In the genomic region with DNA sequence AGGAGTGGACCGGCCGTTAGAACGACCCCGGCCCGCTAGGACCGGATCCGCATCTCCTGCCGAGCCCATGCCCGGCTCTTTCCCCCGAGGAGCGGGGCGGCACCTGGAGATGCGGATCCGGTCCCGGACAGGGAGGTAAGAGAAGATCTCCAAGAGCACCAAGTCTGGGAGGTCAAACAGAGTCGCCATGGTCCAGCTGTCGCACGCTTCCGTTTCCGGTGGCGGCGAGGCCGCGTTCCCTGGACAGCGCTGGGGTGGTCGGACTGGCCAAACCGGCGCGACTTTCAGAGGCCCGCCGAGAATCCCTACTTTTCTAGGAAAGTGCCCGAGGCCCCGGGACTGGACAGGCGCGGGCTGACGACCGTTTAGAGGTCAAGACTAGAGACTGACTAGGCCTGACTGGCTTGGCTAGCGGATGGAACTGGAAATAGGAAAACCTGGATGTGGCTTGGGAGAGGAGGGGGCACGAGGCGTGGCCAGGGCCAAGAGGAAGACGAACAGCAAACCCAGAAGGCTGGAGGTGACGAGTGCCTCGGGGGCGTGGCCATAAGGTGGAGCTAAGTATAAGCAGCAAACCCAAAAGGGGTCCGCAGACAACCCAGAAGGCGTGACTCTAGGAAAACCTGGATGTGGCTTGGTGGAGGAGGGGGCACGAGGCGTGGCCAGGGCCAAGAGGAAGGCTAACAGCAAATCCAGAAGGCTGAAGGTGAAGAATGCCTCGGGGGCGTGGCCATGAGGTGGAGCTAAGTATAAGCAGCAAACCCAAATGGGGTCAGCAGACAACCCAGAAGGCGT, we compare ENCODE assay signal across 8 mouse cellular contexts. TPM values are rescaled to one million over a fixed set of nuclear protein-coding genes. Genes with fewer than 3 reads are reported as not detected.
DNase-seq lines count a peak whose midpoint lies in the region; ATAC-seq and TF ChIP-seq lines count a peak whose summit lies in the region.

A gene (plus strand): TSS at position 778 of the 795 bp plus-strand sequence.

- H3K27ac ChIP-seq in left cerebral cortex, adult 2 months = no peak within 1 kb of the TSS
- H3K27ac ChIP-seq in hindbrain, postnatal 0 days = peak within 1 kb of the TSS; percentile 86
- H3K27ac ChIP-seq in limb, embryonic 10.5 days = peak within 1 kb of the TSS; percentile 93
- H3K27ac ChIP-seq in midbrain, embryonic 11.5 days (ENCODE audit: low read depth, low read length) = peak within 1 kb of the TSS; percentile 74

- intact Hi-C loops in left cerebral cortex, adult 2 months (cut with DNase I) = loop anchor here (10.0 kb wide), 1 partner anchor 147 kb away; a partner anchor contains a TSS

- no peaks in the 10 kb centered on the region for H3K9me3 ChIP-seq in hindbrain, postnatal 0 days (ENCODE audit: low read length)
- no peaks in the 10 kb centered on the region for H3K9me3 ChIP-seq in limb, embryonic 10.5 days (replicated peaks)
- H3K9me3 ChIP-seq in midbrain, embryonic 11.5 days (ENCODE audit: control insufficient read depth, low read length) = no peaks in the 10 kb centered on the region

- H3K4me1 ChIP-seq in hindbrain, postnatal 0 days (ENCODE audit: insufficient read depth, low read length) = peaks cover 8% of the 10 kb centered on the region
- peaks cover 21% of the 10 kb centered on the region for H3K4me1 ChIP-seq in limb, embryonic 10.5 days
- peaks cover 21% of the 10 kb centered on the region for H3K4me1 ChIP-seq in midbrain, embryonic 11.5 days (ENCODE audit: control insufficient read depth, insufficient read depth, low read length)

- peak; percentile 33 to 40 for DNase-seq in left cerebral cortex, adult 2 months (ENCODE audit: extremely low spot score in 1 of 2, low spot score in 2 of 2)
- DNase-seq in left cerebral cortex, adult 11 months (ENCODE audit: low spot score) = no peak
- DNase-seq in cerebellum, postnatal 14 days = peak; percentile 84 to 91
- DNase-seq in gastrocnemius, postnatal 10 days = peak; percentile 86
- DNase-seq in hindbrain, postnatal 0 days (ENCODE audit: low spot score) = peak; percentile 96
- DNase-seq in limb, embryonic 10.5 days (ENCODE audit: low spot score) = peak; percentile 93
- peak; percentile 99 for DNase-seq in midbrain, embryonic 11.5 days (ENCODE audit: low spot score, missing footprints)
- DNase-seq in splenic B cell, adult 2 months (ENCODE audit: low read depth, low spot score) = peak; percentile 54

- 1% methylated on average over 51 of the region's 51 CpGs for WGBS in hindbrain, postnatal 0 days
- under 1% methylated on average over 51 of the region's 51 CpGs for WGBS in limb, embryonic 10.5 days
- under 1% methylated on average over 51 of the region's 51 CpGs for WGBS in midbrain, embryonic 11.5 days

- peak within 1 kb of the TSS; percentile 83 for H3K9ac ChIP-seq in hindbrain, postnatal 0 days (replicated peaks; ENCODE audit: low read length)
- peak within 1 kb of the TSS; percentile 79 for H3K9ac ChIP-seq in midbrain, embryonic 11.5 days (ENCODE audit: low read length)

- peaks cover 19% of the 10 kb centered on the region for H3K36me3 ChIP-seq in hindbrain, postnatal 0 days (ENCODE audit: insufficient read depth, low read length)
- peaks cover 39% of the 10 kb centered on the region for H3K36me3 ChIP-seq in limb, embryonic 10.5 days
- peaks cover 10% of the 10 kb centered on the region; the same call in 1 of the 2 replicates for H3K36me3 ChIP-seq in midbrain, embryonic 11.5 days (ENCODE audit: control insufficient read depth, insufficient read depth, low read length)
- H3K36me3 ChIP-seq in splenic B cell, adult 2 months (ENCODE audit: control insufficient read depth, insufficient read depth, low read length, poor library complexity, severe bottlenecking) = peaks cover 2% of the 10 kb centered on the region

- H3K27me3 ChIP-seq in hindbrain, postnatal 0 days (ENCODE audit: insufficient read depth, low read length) = no peaks in the 10 kb centered on the region
- H3K27me3 ChIP-seq in limb, embryonic 10.5 days (ENCODE audit: low read depth, poor library complexity, severe bottlenecking) = no peaks in the 10 kb centered on the region
- no peaks in the 10 kb centered on the region for H3K27me3 ChIP-seq in midbrain, embryonic 11.5 days (ENCODE audit: control insufficient read depth, insufficient read depth, low read length)
- H3K27me3 ChIP-seq in splenic B cell, adult 2 months (ENCODE audit: control insufficient read depth, insufficient read depth, low read length, poor library complexity, severe bottlenecking) = no peaks in the 10 kb centered on the region

- peak; percentile 92 for ATAC-seq in hindbrain, postnatal 0 days
- ATAC-seq in midbrain, embryonic 11.5 days (ENCODE audit: low FRiP score) = peak; percentile 88

- H3K4me2 ChIP-seq in hindbrain, postnatal 0 days (ENCODE audit: low read depth, low read length) = peak within 1 kb of the TSS; percentile 91
- peak within 1 kb of the TSS; percentile 75 for H3K4me2 ChIP-seq in midbrain, embryonic 11.5 days

- H3K4me3 ChIP-seq in left cerebral cortex, adult 2 months = peak within 1 kb of the TSS; percentile 95
- H3K4me3 ChIP-seq in hindbrain, postnatal 0 days (ENCODE audit: low read length) = peak within 1 kb of the TSS; percentile 64
- peak within 1 kb of the TSS; percentile 84 for H3K4me3 ChIP-seq in limb, embryonic 10.5 days
- peak within 1 kb of the TSS; percentile 69 for H3K4me3 ChIP-seq in midbrain, embryonic 11.5 days (ENCODE audit: low read depth, low read length)

- no peak for TF ChIP-seq CTCF in left cerebral cortex, adult 2 months (IDR thresholded peaks at IDR 0.05)
- TF ChIP-seq CTCF in hindbrain, postnatal 0 days (IDR thresholded peaks at IDR 0.05; ENCODE audit: low read depth) = no peak; the same call in 1 of the 2 replicates

RNA-seq across cellular contexts. Expression of the gene that starts here (rescaled TPM):
- 100 to 1,000 TPM; 289 to 312 TPM for total RNA-seq in left cerebral cortex, adult 2 months (2021)
- 100 to 1,000 TPM; 197 to 204 TPM for total RNA-seq in gastrocnemius, postnatal 10 days (2021)
- 169 and 274 TPM in 2 replicates for total RNA-seq in hindbrain, postnatal 0 days (2014; rRNA removed)
- polyA plus RNA-seq in hindbrain, postnatal 0 days (2015; fragmentation: Nextera tagmentation; extraction: Ambion mirVana) = 528 and 550 TPM in 2 replicates
- polyA plus RNA-seq in limb, embryonic 10.5 days (2016; fragmentation: Nextera tagmentation; extraction: Ambion mirVana) = 330 TPM in 2 replicates
- 459 TPM in 2 replicates for polyA plus RNA-seq in midbrain, embryonic 11.5 days (2014; fragmentation: Nextera tagmentation; extraction: Ambion mirVana)
